In genomic region chr8:104219806-104220205, GRCm38 (mm10) we compare ENCODE assay signal across 8 mouse cellular contexts. TPM values are rescaled to one million over a fixed set of nuclear protein-coding genes. Genes with fewer than 3 reads are reported as not detected.
DNase-seq lines count a peak whose midpoint lies in the region; ATAC-seq and TF ChIP-seq lines count a peak whose summit lies in the region.

No protein-coding gene starts in this region.

- ATAC-seq in G1E (ENCODE audit: extremely low read depth, insufficient number of reproducible peaks, low FRiP score, poor library complexity, severe bottlenecking) = peak; percentile 61
- ATAC-seq in cerebellum, adult (ENCODE audit: insufficient number of reproducible peaks, low FRiP score, low TSS enrichment) = peak; percentile 57
- ATAC-seq in forebrain, embryonic 14.5 days = peak; percentile 83
- ATAC-seq in hindbrain, embryonic 12.5 days (ENCODE audit: low FRiP score) = peak; percentile 67; the same call in 1 of the 2 replicates
- ATAC-seq in lung, embryonic 16.5 days (ENCODE audit: low read depth) = peak; percentile 67

- H3K27ac ChIP-seq in forebrain, embryonic 14.5 days (ENCODE audit: low read depth, low read length) = no peak overlapping the region
- no peak overlapping the region for H3K27ac ChIP-seq in hindbrain, embryonic 12.5 days
- no peak overlapping the region for H3K27ac ChIP-seq in lung, embryonic 16.5 days (ENCODE audit: low read length)

- peaks cover 3% of the 10 kb centered on the region for H3K36me3 ChIP-seq in G1E (replicated peaks)
- peaks cover 8% of the 10 kb centered on the region; the same call in 1 of the 2 replicates for H3K36me3 ChIP-seq in forebrain, embryonic 14.5 days (ENCODE audit: control insufficient read depth, insufficient read depth, low read length)
- peaks cover 12% of the 10 kb centered on the region for H3K36me3 ChIP-seq in hindbrain, embryonic 12.5 days
- no peaks in the 10 kb centered on the region for H3K36me3 ChIP-seq in lung, embryonic 16.5 days (ENCODE audit: control insufficient read depth, insufficient read depth, low read length)

- peaks cover 7% of the 10 kb centered on the region for H3K9me3 ChIP-seq in G1E (replicated peaks)
- H3K9me3 ChIP-seq in forebrain, embryonic 14.5 days (replicated peaks; ENCODE audit: control insufficient read depth, low read length) = no peaks in the 10 kb centered on the region; the same call in 1 of the 2 replicates
- 0 out of 2 replicates have a peak, but pooled peaks cover 2% of the 10 kb centered on the region for H3K9me3 ChIP-seq in hindbrain, embryonic 12.5 days (replicated peaks)
- no peaks in the 10 kb centered on the region; the same call in 1 of the 2 replicates for H3K9me3 ChIP-seq in lung, embryonic 16.5 days (ENCODE audit: control insufficient read depth, low read length)

- peak; percentile 77 for TF ChIP-seq CTCF in G1E (IDR thresholded peaks at IDR 0.05; ENCODE audit: low read depth, low read length)

- H3K4me3 ChIP-seq in G1E (ENCODE audit: low read depth, low read length) = no peak overlapping the region
- no peak overlapping the region for H3K4me3 ChIP-seq in forebrain, embryonic 14.5 days (ENCODE audit: low read depth, low read length)
- H3K4me3 ChIP-seq in hindbrain, embryonic 12.5 days = no peak overlapping the region
- H3K4me3 ChIP-seq in lung, embryonic 16.5 days (ENCODE audit: low read length) = no peak overlapping the region

- 45% methylated on average over 5 of the region's 5 CpGs for WGBS in forebrain, embryonic 14.5 days
- WGBS in hindbrain, embryonic 12.5 days = 44% methylated on average over 5 of the region's 5 CpGs
- WGBS in lung, embryonic 16.5 days = 42% methylated on average over 5 of the region's 5 CpGs

- no peak overlapping the region for H3K9ac ChIP-seq in forebrain, embryonic 14.5 days (ENCODE audit: low read length)
- H3K9ac ChIP-seq in hindbrain, embryonic 12.5 days = no peak overlapping the region
- no peak overlapping the region for H3K9ac ChIP-seq in lung, embryonic 16.5 days (ENCODE audit: low read length)

- peaks cover 20% of the 10 kb centered on the region for H3K4me1 ChIP-seq in G1E (ENCODE audit: insufficient read depth, low read depth, low read length)
- no peaks in the 10 kb centered on the region for H3K4me1 ChIP-seq in forebrain, embryonic 14.5 days (ENCODE audit: control insufficient read depth, insufficient read depth, low read length)
- no peaks in the 10 kb centered on the region; the same call in 1 of the 2 replicates for H3K4me1 ChIP-seq in hindbrain, embryonic 12.5 days
- H3K4me1 ChIP-seq in lung, embryonic 16.5 days (replicated peaks; ENCODE audit: control insufficient read depth, insufficient read depth, low read length) = no peaks in the 10 kb centered on the region; the same call in 1 of the 2 replicates

- no peak overlapping the region for H3K4me2 ChIP-seq in forebrain, embryonic 14.5 days (ENCODE audit: low read length)
- H3K4me2 ChIP-seq in hindbrain, embryonic 12.5 days (replicated peaks) = no peak overlapping the region
- no peak overlapping the region for H3K4me2 ChIP-seq in lung, embryonic 16.5 days (ENCODE audit: low read depth, low read length)

- peak; percentile 50 for DNase-seq in G1E (ENCODE audit: low spot score)
- DNase-seq in forebrain, embryonic 14.5 days (ENCODE audit: low spot score) = peak; percentile 76
- DNase-seq in layer of hippocampus, adult 9-10 months (ENCODE audit: low spot score) = peak; percentile 55
- peak; percentile 61 for DNase-seq in ovary, postnatal 14 days (ENCODE audit: low spot score)
- peak; percentile 71 for DNase-seq in thymus, postnatal 25 days

- peaks cover 14% of the 10 kb centered on the region for H3K27me3 ChIP-seq in G1E (ENCODE audit: insufficient read depth, low read length)
- H3K27me3 ChIP-seq in forebrain, embryonic 14.5 days (replicated peaks; ENCODE audit: control insufficient read depth, insufficient read depth, low read length) = no peaks in the 10 kb centered on the region
- no peaks in the 10 kb centered on the region for H3K27me3 ChIP-seq in hindbrain, embryonic 12.5 days
- no peaks in the 10 kb centered on the region for H3K27me3 ChIP-seq in lung, embryonic 16.5 days (ENCODE audit: control insufficient read depth, insufficient read depth, low read depth, low read length)

RNA-seq across cellular contexts. Expression of gene Tk2, which starts 28.6 kb away (rescaled TPM):
- total RNA-seq in G1E (2014; fragmentation: Nextera tagmentation) = 47.8 and 63.3 TPM in 2 replicates
- 47.0 and 50.4 TPM in 2 replicates for total RNA-seq in G1E (2017)
- 46.8 and 47.1 TPM in 2 replicates for polyA plus RNA-seq in G1E (2012)
- polyA plus RNA-seq in forebrain, embryonic 14.5 days (2014; fragmentation: Nextera tagmentation; extraction: Ambion mirVana) = 47.0 and 47.1 TPM in 2 replicates
- polyA plus RNA-seq in hindbrain, embryonic 12.5 days (2016; fragmentation: Nextera tagmentation; extraction: Ambion mirVana) = 37.8 and 38.4 TPM in 2 replicates
- 15.2 and 15.9 TPM in 2 replicates for polyA plus RNA-seq in lung, embryonic 16.5 days (2015; fragmentation: Nextera tagmentation; extraction: Ambion mirVana)

RNA-seq across cellular contexts. Expression of gene Cklf, which starts 30.9 kb away (rescaled TPM):
- total RNA-seq in G1E (2014; fragmentation: Nextera tagmentation) (27.3 and 54.0 TPM in 2 replicates), G1E (2017) (67.7 and 79.1 TPM in 2 replicates)
- polyA plus RNA-seq in G1E (2012) = 2.6 and 5.2 TPM in 2 replicates
- polyA plus RNA-seq in forebrain, embryonic 14.5 days (2014; fragmentation: Nextera tagmentation; extraction: Ambion mirVana) = 22.2 and 26.8 TPM in 2 replicates
- polyA plus RNA-seq in hindbrain, embryonic 12.5 days (2016; fragmentation: Nextera tagmentation; extraction: Ambion mirVana) = 40.7 and 48.2 TPM in 2 replicates
- 41.4 and 42.1 TPM in 2 replicates for polyA plus RNA-seq in lung, embryonic 16.5 days (2015; fragmentation: Nextera tagmentation; extraction: Ambion mirVana)

RNA-seq across cellular contexts. Expression of gene Bean1, which starts 49.6 kb away (rescaled TPM):
- not detected in 2 replicates for total RNA-seq in G1E (2014; fragmentation: Nextera tagmentation)
- total RNA-seq in G1E (2017) = not detected in 2 replicates
- polyA plus RNA-seq in G1E (2012) = not detected in 2 replicates
- polyA plus RNA-seq in forebrain, embryonic 14.5 days (2014; fragmentation: Nextera tagmentation; extraction: Ambion mirVana) = 1.8 and 2.3 TPM in 2 replicates
- 2.2 and 2.6 TPM in 2 replicates for polyA plus RNA-seq in hindbrain, embryonic 12.5 days (2016; fragmentation: Nextera tagmentation; extraction: Ambion mirVana)
- 0.57 and 0.62 TPM in 2 replicates for polyA plus RNA-seq in lung, embryonic 16.5 days (2015; fragmentation: Nextera tagmentation; extraction: Ambion mirVana)
